Mouse (Mus musculus): ENCODE measurements around the gene Rbp3.

Rbp3 gene

DNA sequence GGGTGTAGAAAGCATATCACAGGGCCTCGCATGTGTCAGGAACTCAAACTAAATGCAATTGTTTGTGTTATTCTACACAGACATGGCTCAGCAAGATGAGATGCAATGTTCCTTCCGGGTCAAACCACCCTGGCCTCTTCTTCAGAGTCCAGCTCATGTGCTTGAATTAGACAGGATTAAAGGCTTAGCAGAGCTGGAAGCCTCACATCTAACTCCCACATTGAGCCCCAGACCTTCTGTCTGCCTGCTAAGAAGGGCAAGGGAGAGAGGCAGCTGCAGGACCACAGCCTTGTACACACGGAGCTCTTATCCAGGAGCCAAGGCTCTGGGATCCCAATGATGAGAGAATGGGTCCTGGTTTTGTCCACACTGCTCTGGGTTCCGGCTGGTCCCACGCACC is at the start of gene Rbp3:
Gene Rbp3, plus strand, starts transcription at position 243 of the 400 bp plus-strand sequence.
- DNase-seq (ENCODE audit: extremely low spot score) = no peak

DNA sequence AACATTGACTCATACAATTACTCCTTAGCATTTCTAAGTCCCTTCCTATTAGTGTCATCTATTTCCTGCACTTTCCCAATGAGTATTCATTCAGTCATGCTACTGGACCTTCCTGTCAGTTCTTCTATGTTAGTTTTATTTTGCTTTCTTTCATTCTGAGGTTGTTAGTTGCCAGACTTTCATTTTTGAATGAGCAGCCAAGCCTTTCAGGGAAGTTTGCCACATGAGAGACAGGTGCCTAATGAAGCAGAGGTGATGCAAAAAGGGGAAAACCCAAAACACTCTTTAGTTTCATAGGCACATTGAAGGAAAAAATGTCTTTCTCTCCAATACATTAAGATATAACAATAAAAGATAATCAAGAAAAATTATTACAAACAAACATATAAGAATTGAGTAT is 49.0 kb upstream of the Rbp3 start:
- no peak for DNase-seq (ENCODE audit: extremely low spot score)

DNA sequence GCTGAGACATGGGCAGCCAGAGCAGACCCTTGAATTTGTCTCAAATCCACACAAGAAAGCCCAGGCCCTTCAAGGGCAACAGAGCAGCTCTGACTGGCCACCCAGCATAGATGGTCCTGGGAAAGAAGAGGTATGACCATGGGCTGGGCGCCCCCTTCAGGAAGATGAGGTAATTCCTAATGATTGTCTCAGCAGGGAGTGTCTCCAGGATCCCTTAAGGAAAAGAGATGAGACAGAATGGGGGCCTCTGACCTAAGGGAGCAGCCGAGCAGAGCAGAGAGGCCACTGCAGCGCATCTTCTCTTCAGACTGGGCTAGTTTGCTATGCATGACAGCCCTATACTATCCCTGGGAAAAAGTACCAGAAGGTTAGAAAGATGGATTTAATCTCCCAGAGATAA is 40.1 kb upstream of the Rbp3 start:
- no peak for DNase-seq (ENCODE audit: extremely low spot score)

DNA sequence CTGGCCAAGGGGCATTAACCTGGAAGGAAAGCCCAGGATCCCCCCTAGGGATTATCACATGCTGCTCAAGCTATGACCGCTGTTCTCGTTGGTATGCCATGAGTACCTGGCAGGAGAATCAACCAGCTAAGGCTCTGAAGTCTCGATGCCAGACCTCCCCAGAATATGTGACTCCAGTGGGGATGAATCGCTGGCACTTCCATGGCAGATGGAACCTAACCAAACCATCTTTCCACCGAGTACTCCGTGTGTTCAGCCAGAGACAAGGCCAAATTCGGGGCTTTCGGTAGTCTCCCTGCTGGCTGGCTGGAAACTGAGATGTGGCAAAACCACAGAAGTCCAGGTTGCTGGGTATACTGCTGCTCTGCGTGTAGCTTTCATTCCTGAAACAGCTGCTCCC is 39.6 kb upstream of the Rbp3 start:
- no peak for DNase-seq (ENCODE audit: extremely low spot score)

DNA sequence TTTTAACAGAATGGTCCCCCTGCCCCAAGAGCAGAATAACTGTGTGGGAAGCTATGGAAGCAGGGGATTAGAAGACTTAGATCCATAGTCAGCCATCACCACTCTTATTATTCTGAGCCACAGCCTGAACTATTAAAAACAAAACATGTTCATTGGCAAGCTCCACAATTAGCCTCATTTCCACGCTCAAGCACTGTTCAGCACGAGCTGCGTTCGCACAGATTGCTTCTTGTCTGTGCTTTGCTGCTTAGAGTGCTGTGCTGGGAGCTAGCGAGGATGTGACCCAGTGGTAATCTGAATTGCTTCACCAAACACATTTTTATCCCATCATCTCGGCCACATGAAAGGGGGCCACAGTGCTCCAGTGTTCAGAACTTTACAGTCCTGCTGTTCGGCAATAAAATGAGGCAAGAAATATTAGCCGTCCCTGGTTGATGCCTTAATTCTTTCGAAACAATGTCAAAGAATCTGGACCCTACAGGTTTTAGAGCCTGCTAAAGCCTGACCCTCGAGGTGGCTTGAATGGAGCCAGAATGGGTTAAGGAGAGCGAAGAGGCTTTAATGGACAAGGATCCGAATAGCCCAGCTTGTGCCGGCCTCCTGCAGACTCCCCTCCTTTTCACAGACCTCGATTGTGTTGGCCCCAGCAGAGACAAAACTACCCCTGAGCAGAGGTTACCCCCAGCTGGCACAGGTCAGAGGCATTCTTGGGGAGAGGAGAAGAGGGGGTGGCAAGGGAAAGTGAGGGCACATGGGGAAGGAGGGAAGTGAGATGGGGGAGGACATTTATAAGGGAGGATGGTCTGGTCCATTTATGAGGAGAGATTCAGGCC is 32.9 kb upstream of the Rbp3 start:
- no peak for DNase-seq (ENCODE audit: extremely low spot score)

DNA sequence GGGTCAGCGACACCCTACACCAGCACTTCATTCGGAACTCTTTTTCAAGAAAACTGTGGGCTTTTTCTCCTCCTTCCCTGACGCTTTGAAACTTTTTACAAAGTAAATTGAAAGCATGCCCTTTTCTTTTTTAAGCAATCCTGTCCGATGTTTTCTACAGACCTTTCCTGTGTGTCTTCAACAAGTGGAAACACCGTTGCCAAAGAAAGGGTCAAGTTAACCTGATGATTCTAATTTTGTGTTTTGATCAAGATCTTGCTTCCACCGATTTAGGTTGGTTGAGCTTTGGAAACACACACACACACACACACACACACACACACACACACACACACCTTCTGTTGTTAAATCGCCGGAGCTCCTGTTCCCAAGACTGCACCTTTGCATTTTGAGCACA is 31.0 kb upstream of the Rbp3 start:
- DNase-seq (ENCODE audit: extremely low spot score) = no peak

DNA sequence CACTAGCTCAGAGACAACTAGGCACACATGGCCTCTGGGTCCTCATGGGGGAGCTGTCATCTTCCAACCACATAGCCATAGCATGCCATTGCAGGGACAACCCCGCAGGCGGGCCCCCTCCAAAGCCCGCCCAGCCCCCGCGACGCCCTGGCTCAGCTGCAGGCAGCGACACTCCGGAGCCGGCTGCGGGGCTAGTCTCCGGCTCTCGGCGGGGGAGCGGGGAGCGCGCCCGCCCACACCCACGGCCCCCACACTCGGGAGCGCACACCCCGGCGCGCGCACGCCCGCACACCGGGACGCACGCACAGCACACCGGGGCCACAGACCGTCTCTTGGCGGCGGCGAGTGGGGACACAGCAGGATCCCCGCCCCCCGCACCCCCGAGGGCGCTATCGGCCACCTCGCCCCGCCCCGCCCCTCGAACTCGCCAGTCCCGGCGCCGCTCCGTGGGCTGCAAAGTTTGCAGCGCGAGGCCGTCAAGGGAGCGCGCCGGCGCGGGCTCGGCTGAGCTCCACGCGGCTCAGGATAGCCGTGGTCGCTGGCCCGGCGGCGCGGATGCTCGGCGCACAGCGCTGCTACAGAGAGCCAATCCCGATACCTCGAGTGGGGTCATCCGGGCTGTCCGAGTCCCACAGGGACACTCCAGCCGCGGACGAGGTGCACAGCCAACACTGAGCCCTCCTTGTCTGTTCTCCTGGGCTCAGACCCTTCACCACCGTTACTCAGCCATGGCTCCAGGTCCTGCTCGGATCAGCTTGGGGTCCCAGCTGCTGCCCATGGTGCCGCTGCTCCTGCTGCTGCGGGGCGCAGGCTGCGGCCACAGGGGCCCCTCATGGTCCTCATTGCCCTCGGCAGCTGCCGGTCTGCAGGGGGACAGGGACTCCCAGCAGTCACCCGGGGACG is 30.4 kb upstream of the Rbp3 start, which contains the start of gene Gdf10:
Gene Gdf10, plus strand, starts transcription at position 420 of the 903 bp plus-strand sequence.
- peak; percentile 45 for DNase-seq (ENCODE audit: extremely low spot score)

DNA sequence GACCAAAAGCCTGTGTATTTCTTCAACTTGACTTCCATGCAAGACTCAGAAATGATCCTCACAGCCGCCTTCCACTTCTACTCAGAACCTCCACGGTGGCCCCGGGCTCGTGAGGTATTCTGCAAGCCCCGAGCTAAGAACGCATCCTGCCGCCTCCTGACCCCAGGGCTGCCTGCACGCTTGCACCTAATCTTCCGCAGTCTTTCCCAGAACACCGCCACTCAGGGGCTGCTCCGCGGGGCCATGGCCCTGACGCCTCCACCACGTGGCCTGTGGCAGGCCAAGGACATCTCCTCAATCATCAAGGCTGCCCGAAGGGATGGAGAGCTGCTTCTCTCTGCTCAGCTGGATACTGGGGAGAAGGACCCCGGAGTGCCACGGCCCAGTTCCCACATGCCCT is 21.9 kb upstream of the Rbp3 start:
- no peak for DNase-seq (ENCODE audit: extremely low spot score)

DNA sequence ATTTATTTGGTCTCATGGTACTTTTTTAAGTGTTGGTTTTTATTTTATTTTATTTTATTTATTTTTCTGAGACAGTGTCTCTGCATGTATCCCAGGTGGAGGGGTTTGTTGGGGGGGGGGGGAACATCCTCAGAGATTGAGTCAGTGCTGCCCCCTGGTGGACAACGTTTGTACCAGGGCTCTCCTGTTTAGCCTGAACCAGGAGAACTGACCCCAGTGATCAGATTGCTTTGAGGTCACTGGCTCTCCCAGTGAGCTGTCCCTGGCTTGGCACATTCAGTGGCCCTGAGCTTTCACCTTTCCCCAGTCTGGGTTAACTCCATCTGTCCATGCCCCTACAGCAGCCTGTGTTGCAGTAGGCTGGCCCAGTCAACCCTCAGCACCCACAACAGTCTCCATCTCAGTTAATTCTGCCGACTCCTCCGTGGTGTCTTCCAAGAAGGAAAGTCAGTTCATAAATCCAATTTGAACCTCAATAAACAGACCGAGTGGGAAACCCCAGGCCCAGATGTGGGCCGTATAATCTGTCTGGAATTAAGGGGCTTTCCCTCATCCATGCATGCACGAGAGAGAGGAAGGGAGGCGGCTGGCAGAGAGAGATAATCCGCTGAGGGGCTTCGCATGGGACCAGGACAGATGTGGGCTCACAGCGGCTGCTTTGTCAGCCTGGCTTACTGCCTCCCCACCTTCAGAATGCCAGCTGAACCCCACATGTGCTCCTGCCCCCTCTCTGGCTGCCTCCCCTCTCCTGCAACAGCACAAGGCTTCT is 20.7 kb upstream of the Rbp3 start:
- peak; percentile 56 for DNase-seq (ENCODE audit: extremely low spot score)

DNA sequence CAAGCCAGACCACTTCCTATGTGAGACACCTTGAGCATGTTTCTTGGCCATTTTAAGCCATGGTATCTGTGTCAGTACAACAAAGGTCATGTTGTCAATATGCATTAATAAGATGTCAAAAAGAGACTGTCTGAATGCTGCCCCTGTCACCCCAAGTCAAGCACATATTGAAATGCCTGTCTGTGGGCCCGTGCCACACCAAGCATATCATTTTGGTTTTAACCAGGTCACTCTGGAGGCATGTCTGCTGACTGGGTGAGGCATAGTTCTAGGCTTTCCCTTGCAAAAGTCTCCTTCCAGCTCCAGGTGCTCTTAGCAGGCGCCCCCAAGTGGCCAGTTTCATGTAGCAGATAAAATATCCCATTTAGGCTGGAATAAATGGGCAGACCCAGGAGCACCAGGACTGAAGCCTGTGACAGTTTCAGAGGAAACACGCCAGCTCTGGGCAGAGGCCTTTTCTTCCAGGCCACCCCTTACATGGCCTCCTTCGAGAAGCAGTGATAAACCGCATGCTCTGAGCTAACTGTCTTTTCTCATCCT is 20.0 kb upstream of the Rbp3 start:
- no peak for DNase-seq (ENCODE audit: extremely low spot score)

DNA sequence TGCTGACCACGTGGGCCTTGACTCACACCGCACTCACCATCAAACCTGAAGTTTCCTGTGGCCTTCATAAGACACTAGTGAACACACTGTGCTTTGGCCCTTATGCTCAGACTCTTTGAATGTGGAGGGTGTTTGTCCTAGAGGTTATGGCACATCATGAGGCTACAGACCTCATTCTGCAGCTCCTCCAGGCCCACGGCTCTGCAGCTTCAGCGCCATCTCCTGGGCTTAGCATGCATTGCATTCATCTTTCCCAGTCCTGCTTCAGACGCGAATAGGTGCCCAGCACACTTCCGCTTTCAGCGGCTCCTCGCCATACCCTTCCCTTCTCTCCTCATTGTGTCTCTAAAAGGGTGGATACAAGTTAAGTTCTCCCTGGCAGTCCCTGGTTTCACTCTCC is 14.7 kb upstream of the Rbp3 start:
- DNase-seq (ENCODE audit: extremely low spot score) = peak; percentile 80

DNA sequence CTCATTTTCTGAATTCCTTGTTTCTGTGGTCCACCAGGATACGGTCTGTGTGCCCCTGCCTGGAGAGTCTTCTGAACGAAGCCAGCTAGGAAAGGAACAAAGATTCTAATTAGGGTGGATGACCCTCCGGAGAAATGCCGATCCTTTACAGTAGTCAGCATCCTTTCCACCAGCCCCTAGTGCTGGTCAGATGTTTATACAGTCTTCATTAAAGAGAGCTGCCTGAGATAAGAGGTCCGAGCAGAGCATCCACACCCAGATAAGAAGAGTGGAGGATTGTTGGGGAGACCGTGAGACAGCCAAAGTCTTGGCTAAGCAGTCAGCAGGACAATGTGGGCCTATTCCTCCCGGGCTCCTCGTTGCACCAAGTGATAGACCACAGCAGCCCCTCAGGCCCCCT is 13.1 kb upstream of the Rbp3 start, which contains the start of gene Gdf2:
Gene Gdf2, plus strand, starts transcription at position 301 of the 400 bp plus-strand sequence.
- no peak for DNase-seq (ENCODE audit: extremely low spot score)

DNA sequence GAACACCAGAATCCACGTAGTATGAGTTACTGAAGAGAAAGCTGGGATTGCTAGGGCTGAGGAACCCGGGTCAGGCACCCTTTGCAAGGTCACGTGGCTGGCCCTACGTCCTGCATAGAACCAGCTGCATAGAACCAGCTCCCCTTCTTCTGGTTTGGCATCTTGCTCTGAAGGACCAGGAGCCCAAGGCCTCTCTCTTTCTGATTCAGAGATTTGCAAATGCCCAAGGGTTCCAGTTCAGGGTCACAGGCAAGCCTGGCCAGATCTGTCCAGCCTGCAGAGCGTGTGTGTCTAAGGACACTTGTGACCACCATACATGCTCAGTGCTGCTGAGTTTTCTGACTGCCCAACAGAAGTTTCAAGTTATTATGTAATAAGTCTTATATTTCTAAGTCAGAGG is 11.6 kb upstream of the Rbp3 start:
- no peak for DNase-seq (ENCODE audit: extremely low spot score)

DNA sequence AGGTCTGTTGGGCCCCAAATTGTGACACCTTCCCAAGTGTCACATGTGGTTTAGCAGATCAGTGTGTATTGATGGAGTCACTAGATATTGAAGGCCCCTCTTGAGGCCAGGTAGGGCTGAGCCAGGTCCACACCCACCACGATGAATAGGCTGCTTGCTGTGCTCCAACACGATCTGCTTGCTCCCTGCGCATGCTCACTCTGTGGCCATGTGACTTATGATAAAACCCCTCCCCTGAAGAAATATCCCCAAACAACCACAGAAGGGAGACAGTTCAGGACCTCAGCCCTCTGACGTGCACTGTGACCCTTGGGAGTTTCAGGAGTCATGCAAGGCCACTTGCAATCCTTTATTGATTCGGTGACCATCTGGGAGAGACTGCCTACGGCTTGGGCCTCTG is 7.7 kb upstream of the Rbp3 start:
- no peak for DNase-seq (ENCODE audit: extremely low spot score)

DNA sequence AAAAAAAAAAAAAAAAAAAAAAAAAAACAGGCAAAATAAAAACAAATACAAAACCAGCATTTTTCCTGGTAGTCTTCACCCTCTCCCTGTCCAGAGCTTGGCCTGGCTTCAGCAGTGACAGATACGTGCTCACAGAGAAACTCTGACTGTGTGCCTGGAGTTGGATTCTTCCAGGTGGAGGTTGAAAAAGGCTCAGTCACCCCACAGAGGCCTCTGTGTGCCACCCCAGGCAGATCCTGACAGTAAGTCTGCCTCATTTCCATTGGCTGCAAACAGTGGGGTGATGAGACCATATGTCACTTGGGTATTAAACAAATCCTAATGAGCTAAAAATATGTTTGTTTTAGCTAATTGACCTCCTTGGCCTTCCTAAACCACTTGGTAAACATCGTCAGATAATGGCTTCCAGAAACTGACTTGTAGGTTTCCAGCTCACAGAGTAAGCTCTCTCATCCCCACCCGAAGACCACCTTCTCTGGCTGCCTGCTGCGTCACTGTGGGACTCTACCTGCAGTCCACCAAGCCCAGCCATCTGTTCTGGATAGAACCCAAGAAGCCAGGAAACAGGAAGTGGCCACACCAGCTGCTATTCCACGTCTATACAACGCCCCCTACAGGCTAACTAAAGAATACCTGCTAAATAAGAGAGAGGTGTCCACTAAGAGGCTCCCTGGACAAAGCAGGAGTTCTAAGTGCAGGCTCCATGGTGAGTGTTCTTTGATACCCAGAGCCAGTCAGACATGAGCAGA is 1.4 kb upstream of the Rbp3 start:
- DNase-seq (ENCODE audit: extremely low spot score) = no peak

DNA sequence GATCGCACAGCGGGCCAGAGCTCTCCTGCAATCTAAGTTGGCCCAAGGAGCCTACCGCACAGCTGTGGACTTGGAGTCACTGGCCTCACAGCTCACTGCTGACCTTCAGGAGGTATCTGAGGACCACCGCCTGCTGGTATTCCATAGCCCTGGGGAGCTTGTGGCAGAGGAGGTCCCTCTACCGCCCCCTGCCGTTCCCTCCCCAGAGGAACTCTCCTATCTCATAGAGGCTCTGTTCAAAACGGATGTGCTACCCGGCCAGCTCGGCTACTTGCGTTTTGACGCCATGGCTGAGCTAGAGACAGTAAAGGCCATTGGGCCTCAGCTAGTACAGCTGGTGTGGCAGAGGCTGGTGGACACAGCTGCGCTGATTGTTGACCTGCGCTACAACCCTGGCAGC is 2.3 kb downstream of the Rbp3 start:
- DNase-seq (ENCODE audit: extremely low spot score) = no peak

DNA sequence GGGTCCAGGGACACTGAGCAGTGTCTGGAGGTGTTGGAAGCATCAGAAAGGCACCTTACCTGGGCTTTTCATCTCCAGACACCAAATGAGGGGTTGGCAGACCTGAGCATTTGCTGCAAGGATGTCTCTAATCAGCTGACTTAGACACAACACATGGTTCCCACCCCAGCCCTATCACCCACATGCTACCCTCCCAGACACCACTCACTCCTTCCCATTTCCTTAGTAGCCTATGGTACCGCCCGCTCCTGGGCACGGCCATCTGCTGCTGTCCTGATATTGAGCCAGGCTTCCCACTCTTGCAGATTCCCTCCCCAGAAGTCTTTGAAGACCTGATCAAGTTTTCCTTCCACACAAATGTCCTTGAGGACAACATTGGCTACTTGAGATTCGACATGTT is 4.4 kb downstream of the Rbp3 start:
- no peak for DNase-seq (ENCODE audit: extremely low spot score)

DNA sequence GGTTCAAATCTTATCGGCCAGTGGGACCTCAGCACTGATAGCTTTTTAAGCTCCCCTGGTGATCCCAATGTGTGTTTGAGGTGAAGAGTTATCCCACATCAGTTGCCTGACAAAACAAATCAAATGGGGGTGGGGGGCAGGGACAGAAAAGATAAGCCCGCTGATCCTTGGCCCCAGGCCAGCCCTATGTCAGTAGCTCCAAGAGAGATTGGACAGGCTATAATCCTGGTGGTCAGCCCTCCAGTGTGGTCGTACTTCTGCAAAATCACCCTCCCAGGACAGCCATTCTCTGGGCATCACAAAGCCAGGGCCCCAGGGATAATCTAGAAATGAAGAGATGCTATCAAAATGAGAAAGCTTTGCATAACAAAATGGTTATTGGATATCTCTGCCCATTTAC is 5.0 kb downstream of the Rbp3 start:
- no peak for DNase-seq (ENCODE audit: extremely low spot score)

DNA sequence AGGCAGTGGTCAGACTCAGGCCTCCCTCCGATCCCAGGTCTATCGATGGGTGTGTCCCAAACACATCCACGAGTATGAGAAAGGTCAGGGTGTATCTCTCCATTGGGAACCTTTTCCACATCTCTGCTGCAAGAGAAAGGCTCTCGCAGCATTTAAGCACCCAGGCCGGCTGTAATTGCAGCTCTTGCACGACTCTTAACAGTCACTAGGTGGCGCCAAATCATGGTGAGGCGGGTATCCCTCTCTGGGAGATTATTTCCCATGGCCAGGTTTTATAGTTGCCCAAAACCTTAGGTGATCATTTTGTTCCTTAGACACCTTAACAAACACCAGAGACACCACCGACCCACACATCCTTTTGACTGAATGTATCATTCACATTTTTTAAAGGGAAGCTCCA is 5.5 kb downstream of the Rbp3 start:
- DNase-seq (ENCODE audit: extremely low spot score) = peak; percentile 45

DNA sequence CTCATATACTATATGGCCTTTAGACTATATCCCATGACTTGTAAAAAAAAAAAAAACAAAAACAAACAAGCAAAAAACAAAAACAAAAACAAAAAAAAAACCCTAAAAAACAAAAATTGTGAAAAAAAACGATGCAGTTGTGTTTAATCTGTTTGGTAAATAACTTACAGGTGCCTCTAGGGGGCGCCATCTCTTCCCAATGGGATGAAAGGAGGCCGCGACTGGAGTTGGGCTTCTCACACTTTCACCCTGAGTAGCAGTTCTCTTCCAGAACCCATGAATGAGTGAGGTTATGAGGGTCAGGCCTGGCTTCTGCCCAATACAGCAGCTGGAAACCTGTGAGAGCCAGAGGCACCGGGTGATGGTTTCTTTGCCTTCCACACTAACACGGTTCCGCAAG is 11.9 kb downstream of the Rbp3 start:
- DNase-seq (ENCODE audit: extremely low spot score) = no peak

DNA sequence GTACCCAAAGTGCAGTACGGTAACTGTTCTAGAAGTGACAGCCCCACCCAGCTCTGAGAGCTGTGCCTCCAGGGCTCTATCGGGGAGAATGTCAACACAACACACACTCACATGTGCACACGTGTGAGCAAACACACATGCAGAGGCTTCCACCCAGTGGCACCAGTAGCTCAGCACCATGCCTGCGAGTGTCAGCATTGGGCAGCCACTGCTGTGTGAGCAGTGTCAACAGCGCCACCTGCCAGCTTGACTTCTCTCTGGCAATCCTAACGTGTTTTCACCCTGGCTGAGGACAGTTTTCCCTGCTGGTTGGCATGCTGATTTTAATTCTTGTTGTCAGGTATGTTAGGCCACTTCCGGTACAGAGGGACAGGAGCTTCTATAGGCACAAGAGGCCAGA is 18.9 kb downstream of the Rbp3 start:
- DNase-seq (ENCODE audit: extremely low spot score) = peak; percentile 24

All from embryo, embryonic 9.5 days (tissue).